Mouse (Mus musculus): ENCODE measurements around the gene Ugt3a2.

Gene Ugt3a2

GRCm38 (mm10) chr15:9335341-9335740 lies at the start of gene Ugt3a2:
Ugt3a2 (plus strand) TSS chr15:9335550.
- DNase-seq, result no peak

DNA sequence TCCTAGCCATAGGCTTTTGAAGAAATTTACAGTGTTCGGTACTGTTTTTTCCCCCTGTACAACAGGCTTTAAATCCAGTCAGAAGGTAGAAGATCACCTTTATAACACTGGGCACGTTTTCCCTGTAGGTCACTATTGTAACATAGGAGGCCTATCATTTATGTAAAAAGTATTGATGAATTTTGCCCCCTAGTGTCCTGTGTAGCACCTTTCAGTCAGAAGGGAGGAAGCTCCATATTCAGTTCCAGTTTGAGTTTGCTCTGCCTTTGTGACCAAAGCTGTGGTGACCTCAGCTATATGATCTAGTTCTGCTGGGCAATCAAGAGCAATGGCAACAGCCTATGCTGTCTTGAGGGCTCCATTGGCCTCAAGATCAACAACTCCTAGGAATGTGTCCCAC lies 45.7 kb upstream of the Ugt3a2 start:
- no peak for DNase-seq

DNA sequence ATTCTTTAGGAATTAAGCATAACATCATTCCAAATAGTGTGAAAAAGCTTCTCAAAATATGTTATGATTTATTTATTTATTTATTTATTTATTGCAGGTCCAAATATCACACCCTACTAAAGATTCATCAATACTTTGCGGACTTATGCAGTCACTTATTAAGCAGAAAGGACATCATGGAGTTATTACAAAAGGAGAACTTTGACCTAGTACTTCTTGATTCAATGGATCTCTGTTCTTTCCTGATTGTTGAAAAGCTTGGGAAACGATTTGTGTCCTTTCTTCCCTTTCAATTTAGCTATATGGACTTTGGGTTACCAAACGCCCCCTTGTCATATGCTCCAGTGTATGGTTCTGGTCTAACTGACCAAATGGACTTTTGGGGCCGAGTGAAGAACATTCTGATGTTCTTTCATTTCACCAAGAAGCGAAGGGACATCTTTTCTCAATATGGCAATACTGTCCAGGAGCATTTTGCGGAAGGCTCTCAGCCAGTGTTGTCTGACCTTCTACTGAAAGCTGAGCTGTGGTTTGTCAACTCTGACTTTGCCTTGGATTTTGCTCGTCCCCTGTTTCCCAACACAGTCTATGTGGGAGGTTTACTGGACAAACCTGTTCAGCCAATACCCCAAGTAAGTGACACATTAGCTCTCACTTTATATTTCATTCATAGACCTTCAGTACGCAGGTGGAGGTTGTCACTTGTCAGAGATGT lies 29.2 kb upstream of the Ugt3a2 start:
- DNase-seq, result no peak

GRCm38 (mm10) chr15:9334596-9334995 lies 754 bp upstream of the Ugt3a2 start:
- no peak for DNase-seq

GRCm38 (mm10) chr15:9336616-9337015 lies 1.3 kb downstream of the Ugt3a2 start:
- DNase-seq, result no peak

GRCm38 (mm10) chr15:9337021-9337420 lies 1.7 kb downstream of the Ugt3a2 start:
- DNase-seq, result no peak

DNA sequence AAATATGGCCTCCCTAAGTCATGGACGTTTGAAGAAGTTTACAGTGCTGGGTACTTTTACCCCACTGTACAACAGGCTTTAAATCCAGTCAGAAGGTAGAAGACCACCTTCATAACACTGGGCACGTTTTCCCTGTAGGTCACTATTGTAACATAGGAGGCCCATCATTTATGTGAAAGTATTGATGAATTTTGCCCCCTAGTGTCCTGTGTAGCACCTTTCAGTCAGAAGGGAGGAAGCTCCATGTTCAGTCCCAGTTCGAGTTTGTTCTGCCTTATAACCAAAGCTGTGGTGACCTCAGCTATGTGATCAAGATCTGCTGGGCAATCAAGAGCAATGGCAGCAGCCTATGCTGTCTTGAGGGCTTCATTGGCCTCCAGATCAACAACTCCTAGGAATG lies 13.4 kb downstream of the Ugt3a2 start:
- DNase-seq, result no peak

GRCm38 (mm10) chr15:9362801-9363200 lies 27.5 kb downstream of the Ugt3a2 start:
- no peak for DNase-seq

- no peak for DNase-seq
These were observed 33.4 kb downstream of the Ugt3a2 start for GRCm38 (mm10) chr15:9368774-9369173.

DNA sequence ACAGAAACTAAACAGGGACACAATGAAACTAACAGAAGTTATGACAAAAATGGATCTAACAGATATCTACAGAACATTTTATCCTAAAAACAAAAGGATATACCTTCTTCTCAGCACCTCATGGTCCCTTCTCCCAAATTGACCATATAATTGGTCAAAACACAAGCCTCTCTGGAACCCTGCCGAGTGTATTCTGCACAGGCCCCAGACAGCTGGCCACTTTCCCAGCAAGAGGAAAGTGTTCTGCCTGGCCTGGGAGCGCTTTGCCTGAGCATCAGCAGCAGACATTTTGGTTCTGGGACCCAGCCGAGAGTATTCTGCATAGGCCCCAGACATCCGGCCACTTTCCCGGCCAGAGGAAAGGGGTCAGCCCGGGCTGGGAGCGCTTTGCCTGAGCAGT lies 40.9 kb downstream of the Ugt3a2 start:
- DNase-seq, result no peak

GRCm38 (mm10) chr15:9409475-9409874 lies 74.1 kb downstream of the Ugt3a2 start:
- no peak for DNase-seq

Measured in cerebellum, postnatal 36 days (tissue).